Mouse (Mus musculus): ENCODE results near the gene Smim22. TPM values are rescaled to one million over a fixed set of nuclear protein-coding genes. Genes with fewer than 3 reads are reported as not detected.

Gene Smim22
- total RNA-seq, 2 experiments from 2014 or later: not detected

GRCm38 (mm10) chr16:5010371-5010935 lies 3.4 kb downstream of the Smim22 start:
- no peak for DNase-seq

- DNase-seq: no peak
Measured at GRCm38 (mm10) chr16:5011285-5011684, 4.2 kb downstream of the Smim22 start.

GRCm38 (mm10) chr16:5012036-5013005 lies 5.2 kb downstream of the Smim22 start:
- DNase-seq: no peak

- peak; percentile 98 for DNase-seq
Measured at GRCm38 (mm10) chr16:5013054-5013838, 6.2 kb downstream of the Smim22 start, which contains the start of gene Rogdi. Gene Rogdi, minus strand, starts transcription at chr16:5013553.

GRCm38 (mm10) chr16:5014578-5014977 lies 7.5 kb downstream of the Smim22 start:
- DNase-seq: no peak

GRCm38 (mm10) chr16:5024021-5024420 lies 16.9 kb downstream of the Smim22 start:
- DNase-seq: no peak

GRCm38 (mm10) chr16:5029847-5030246 lies 22.8 kb downstream of the Smim22 start:
- no peak for DNase-seq

GRCm38 (mm10) chr16:5035591-5035990 lies 28.5 kb downstream of the Smim22 start:
- no peak for DNase-seq

GRCm38 (mm10) chr16:5036649-5037234 lies 29.7 kb downstream of the Smim22 start:
- DNase-seq: peak; percentile 22

- no peak for DNase-seq
Measured at GRCm38 (mm10) chr16:5045322-5045721, 38.2 kb downstream of the Smim22 start.

- DNase-seq: no peak
Measured at GRCm38 (mm10) chr16:5049182-5049773, 42.2 kb downstream of the Smim22 start.

- peak; percentile 99 for DNase-seq
Measured at GRCm38 (mm10) chr16:5049774-5050234, 42.7 kb downstream of the Smim22 start, which contains the start of the genes Glyr1 and Ubn1. Gene Glyr1, minus strand, starts transcription at chr16:5049863. Gene Ubn1, plus strand, starts transcription at chr16:5050057.

- DNase-seq: peak; percentile 82
Measured at GRCm38 (mm10) chr16:5050251-5051110, 43.4 kb downstream of the Smim22 start.

Other genes starting within 250 kb of the Smim22 start
- 100 to 1,000 TPM in 1 of 2 experiments, 10 to 100 TPM in 1; 96.3 to 105 TPM for gene Cdip1, start 217.0 kb upstream of the Smim22 start, total RNA-seq (2021)
- not detected for gene 4930562C15Rik, start 171.9 kb upstream of the Smim22 start, total RNA-seq (2021)
- 10 to 100 TPM; 22.6 to 24.8 TPM for gene Ubald1, start 127.0 kb upstream of the Smim22 start, total RNA-seq (2021)
- 100 to 1,000 TPM; 170 to 187 TPM for gene Mgrn1, start 121.0 kb upstream of the Smim22 start, total RNA-seq (2021)
- 10 to 100 TPM; 50.7 to 51.3 TPM for gene Nudt16l1, start 68.5 kb upstream of the Smim22 start, total RNA-seq (2021)
- 10 to 100 TPM; 22.4 to 24.3 TPM for gene Anks3, start 43.1 kb upstream of the Smim22 start, total RNA-seq (2021)
- gene Sept12, start 9.4 kb upstream of the Smim22 start, total RNA-seq (2021): not detected
- 10 to 100 TPM; 25.2 to 27.6 TPM for gene Rogdi, start 6.3 kb downstream of the Smim22 start, total RNA-seq (2021)
- 10 to 100 TPM; 63.3 to 66.4 TPM for gene Glyr1, start 42.6 kb downstream of the Smim22 start, total RNA-seq (2021)
- 10 to 100 TPM; 34.8 to 37.5 TPM for gene Ubn1, start 42.8 kb downstream of the Smim22 start, total RNA-seq (2021)
- 1 to 10 TPM; 2.4 to 2.5 TPM for gene Ppl, start 125.1 kb downstream of the Smim22 start, total RNA-seq (2021)
- gene Sec14l5, start 139.8 kb downstream of the Smim22 start, total RNA-seq (2021): under 1 TPM; 0.10 to 0.16 TPM
- gene Nagpa, start 196.7 kb downstream of the Smim22 start, total RNA-seq (2021): 1 to 10 TPM; 6.1 to 7.9 TPM
- 10 to 100 TPM; 16.9 to 20.7 TPM for gene AU021092, start 215.0 kb downstream of the Smim22 start, total RNA-seq (2021)
- gene Alg1, start 226.3 kb downstream of the Smim22 start, total RNA-seq (2021): 10 to 100 TPM; 15.8 to 17.5 TPM
- gene Eef2kmt, start 248.7 kb downstream of the Smim22 start, total RNA-seq (2021): 10 to 100 TPM; 13.0 to 13.7 TPM

All from heart, postnatal 4 days (tissue).